Mouse (Mus musculus): Measurements from ENCODE around the gene 1700034J05Rik.

1700034J05Rik gene

DNA sequence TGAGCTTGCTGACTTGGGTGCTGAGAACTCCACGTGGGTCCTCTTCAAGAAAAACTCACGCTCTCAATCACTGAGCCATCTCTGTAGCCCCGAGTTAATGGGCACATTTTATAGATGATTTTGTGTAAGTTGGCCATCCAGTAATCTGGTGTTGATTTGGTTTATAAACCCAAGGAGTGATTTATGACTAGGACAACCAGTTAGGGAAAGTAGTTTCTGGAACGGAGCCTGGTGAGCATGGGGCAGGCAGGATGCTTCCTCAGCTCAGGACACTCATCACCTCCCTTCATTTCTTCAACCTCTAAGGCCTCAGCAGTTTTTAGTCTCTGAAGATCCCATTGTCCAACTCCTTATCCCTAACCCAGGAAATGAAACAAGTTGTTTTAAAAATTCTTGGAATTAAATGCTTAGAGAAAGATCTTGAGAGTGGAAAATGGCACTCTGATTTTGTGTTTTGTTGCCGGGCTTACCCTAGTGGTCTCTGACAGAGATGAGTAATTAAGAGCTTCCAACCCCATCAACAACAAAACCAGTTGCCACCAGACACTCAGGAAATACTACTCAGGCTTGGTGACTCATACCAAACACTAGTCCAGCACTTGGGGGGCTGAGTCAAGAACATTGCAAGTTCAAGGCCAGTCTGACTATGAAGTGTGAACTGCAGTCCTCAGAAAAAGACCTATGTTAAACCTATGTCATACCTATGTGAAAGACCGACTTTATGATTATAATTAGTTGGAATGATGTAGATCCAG is 9.4 kb upstream of the 1700034J05Rik start:
- DNase-seq (ENCODE audit: low read depth), result peak; percentile 70

DNA sequence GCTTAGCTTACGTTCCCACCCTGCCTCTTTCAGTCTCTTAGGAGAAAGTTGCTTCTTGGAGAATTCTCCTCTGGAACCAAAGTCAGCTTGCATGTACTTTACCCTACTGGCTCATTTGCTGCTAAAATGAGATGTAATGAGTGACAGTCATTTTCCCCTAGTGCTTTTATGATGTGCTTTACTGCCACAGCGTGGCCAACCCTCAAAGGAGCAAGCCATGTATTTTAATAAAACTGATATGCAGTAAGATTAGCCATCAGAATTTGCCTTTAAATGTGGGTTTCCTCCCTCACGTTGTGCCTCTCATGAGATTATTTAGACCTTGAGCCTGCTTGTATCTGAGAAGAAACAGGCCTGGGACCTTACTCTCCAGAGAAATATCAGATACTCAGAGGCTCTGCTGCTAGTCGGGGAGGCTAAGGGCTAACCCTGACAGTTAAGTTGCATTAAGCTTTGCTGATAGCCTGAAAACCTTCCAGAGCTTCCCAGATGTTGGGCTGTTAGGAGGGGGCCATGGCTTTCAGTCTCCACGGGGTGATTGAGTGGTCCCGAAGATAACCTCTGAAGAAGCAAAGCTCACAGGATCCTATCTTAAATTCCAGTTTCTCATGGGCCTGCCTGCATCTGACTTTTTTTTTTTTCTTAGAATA is 7.7 kb upstream of the 1700034J05Rik start:
- DNase-seq (ENCODE audit: low read depth), result no peak

DNA sequence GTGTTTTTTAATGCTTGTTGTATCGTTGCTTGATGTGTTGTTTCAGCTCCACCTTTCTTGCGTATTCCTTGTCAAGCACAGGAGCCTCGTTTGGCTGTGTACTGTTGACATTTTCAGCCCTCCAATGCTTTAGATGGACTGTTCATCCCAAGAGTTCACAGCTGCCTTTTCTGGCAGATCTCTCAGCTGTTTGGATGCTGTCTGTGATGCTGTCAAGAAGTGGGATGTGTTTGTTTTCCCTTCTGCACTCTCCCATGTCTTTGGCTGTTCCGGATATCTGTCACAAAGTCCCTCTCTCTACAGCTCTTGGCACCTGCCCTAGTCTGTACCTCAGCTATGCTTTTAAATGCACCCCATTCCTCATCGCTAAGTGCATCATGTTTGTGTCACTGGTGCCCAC is 6.7 kb upstream of the 1700034J05Rik start:
- DNase-seq (ENCODE audit: low read depth), result no peak

DNA sequence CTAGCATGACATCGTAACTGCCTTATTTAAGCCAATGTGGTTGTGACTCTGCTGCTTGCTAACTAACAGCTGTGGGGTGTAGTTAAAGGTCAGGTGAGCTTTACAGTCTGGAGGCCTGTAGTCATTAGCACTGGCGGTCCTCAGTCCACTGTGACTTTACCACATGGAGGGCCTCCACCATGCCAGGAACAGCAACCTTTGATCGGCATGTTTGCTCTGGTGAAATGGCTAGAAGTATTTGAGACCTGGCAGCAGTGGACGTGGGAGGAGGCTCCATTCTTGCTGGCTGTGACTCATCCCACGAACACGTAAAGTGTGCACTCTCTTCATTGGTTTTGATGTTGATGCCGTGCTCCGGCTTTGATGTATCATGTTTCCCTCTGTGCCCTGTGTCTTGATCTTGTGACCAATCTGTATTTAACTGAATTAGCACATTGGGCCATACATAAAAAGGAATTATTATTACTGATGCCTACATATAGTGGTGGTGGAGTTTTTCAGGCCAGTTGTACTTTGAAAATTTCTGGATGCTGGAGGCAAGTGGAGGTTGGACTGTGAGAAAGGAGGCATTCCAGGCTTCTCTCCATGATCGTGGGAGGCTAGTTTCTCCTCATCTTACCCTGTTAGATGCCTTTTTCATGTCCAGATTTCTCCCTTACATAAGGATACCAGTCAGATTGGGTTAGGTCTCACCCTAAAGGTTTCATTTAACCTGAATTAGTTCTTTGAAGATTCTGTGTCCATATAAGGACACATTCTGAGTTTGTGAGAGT is 5.9 kb upstream of the 1700034J05Rik start:
- peak; percentile 91 for DNase-seq (ENCODE audit: low read depth)

DNA sequence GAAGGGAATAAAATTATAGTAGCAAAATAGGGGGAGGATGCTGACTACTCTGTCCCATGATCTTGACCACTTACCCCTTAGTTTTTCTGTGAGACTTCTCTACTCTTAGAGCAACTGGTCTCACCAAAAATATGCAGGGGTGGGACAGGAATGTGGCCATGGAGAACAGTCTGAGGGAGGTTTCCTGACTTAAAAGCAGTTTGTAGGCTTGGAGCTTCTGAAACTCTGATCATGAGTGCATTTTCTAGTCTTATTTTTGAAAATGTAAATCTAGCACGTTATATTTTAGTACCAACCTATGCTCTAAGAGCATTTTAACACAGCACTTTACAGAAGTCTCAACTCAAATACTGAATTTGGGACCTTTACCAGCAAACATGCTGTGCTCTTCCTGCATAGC is 4.5 kb upstream of the 1700034J05Rik start:
- no peak for DNase-seq (ENCODE audit: low read depth)

DNA sequence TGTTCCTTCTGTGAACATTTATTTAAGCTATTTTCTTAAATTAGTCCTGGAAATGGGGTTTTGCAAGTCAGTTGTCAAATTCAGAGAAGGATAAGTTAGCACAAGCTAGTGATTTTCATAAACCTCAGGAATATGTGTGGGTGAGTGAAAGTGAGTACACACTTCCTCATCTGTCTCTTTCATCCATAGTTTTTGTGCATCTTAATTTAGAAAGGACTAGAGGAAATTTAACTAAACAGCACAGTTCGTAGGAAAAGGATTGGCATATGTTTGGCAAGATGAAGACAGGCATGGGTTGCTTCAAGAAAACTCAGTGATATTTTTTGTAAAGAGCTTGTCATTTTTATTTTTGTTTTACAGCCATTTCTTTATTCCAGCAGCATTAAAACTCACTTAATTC is 2.7 kb upstream of the 1700034J05Rik start:
- DNase-seq (ENCODE audit: low read depth), result no peak

DNA sequence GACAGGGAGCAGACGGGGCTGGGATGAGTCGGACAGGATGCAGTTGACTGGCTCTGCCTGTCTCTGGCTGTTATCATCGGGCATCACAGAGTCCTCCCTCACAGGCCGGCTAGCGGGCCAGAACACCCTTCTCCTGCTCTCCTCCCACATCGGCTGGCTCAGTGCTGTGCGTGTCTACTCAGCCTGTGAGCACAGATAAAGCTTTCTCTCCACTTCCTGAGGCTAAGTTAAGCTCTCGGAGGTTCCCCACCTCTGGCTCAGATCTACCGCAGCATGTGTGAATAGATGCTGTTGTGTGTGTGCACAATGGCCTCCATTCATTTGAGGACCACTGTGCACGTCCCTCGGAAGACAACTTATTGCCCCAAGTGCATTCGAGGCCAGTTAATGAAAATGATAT is 1.7 kb upstream of the 1700034J05Rik start:
- peak; percentile 19 for DNase-seq (ENCODE audit: low read depth)

DNA sequence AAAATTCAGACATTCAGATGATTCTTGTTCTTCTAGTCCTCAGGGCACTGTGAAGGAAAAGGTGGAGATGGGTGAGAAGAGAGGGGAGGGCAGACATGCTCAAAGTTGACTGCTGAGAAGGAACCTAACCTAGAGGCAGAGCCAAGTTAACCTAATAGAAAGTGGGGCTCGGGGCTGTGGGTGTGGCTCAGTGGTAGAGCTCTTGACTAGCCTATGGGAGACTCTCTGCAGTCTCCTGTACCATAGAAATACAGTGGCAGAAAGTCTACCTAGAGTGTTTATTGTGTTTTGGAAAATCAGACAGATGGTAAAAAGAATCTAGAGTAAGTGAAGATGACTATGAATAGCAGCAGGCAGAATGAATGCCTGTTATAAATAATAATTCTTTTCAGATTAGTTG is 1.3 kb upstream of the 1700034J05Rik start:
- no peak for DNase-seq (ENCODE audit: low read depth)

DNA sequence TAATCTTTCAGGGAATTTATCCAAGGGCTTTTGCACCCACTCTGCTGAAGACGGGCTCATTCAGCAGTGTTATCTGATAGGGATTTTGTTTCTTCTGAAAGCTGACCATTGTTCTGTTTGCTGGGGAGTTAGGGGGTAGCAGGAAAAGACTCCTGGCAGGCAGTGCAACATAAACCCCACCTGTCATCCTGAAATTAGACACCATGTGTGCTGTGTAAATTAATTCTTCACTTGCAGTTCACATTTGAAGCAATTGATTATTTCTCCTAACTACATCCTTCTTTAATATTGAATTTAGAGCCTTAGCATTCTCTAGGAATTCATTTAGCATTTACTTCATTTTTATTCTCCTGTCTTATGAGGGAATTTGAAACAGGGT is 3.8 kb downstream of the 1700034J05Rik start:
- no peak for DNase-seq (ENCODE audit: low read depth)

DNA sequence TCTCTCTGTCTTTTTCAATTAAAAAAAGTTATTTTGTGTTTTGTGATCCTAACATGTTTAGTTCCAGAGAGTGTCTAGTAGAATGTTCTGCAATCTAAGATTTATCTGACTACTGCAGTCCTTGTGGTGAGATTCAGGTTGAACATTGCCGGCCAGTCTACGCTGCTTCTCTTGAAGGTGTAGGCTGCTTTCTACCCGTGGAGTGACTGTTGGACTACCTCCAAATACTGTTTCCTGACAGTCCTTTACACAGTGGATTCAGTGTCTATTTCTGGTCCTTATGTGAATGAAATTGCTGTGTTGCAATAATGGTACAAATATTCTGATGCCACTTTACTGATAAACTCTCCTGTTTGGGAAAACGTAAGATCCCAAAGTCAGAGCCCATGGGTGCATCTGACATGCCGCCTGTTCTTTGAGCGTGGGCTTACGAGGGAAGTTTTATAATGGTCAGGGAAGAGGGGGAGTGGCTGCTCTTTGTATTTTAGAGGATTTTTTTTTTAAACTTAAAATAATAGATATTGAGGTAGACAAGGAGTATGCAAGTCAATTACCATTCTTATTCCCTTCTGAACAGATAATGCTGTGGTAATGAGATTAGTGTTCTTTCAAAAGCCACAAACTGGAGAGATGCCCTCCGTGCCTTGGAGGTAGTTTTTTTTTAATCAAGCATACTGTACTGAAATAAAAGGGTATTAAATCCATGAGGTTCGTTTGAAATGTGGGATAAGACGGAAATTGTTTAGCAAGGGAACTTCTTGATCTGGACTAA is 4.4 kb downstream of the 1700034J05Rik start:
- DNase-seq (ENCODE audit: low read depth), result no peak

DNA sequence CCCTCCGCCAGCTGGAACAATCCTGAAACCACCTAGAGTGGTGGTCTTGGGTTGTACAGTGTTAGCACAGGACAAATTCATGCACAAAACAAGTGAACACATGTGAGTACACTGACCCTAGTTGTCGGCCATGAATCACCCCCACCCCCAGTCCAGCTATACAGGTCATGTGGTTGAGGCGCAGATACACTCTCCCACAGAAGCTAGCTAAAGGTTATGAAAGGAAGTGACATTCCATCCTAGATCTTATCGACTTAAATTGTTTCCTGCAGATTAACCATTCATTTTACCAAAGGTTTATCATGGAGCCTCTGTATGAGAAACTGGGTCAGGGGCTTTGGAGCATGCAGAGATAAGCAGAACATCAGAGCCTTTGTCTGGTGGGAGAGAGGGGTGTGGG is 7.0 kb downstream of the 1700034J05Rik start:
- DNase-seq (ENCODE audit: low read depth), result no peak

DNA sequence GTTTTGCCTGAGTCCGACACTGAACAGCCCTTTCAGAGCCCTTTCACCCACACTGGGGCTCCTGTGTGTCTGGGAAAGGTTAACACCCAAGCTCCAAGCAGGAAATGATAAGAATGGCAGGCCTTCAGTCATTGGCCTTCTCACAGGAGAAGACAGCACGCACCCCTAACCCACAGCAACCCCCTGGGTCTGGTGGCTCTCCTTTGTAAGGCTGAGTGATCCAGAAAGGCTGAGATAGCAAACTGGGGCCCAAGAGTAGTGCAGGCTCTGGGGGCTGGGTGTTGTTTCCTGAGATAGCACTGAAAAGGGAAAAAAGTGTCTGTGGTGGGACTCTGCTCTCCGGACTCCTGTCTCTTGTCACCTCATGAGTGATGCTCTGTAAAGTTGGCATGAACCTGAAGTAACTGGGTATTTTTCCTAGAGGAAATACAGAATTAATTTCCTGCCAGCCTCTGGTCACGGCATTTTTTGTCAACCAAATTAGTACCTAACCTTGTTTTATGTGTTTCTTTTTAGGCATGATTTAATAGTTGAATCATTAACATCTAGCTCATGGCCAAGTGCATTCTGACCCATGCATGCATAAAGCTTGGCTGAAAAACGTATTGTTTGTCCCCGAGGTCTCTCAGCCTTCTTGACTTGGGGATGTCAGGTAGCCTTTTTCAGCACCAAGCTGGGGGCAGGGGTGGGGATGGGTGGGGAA is 7.7 kb downstream of the 1700034J05Rik start:
- no peak for DNase-seq (ENCODE audit: low read depth)

DNA sequence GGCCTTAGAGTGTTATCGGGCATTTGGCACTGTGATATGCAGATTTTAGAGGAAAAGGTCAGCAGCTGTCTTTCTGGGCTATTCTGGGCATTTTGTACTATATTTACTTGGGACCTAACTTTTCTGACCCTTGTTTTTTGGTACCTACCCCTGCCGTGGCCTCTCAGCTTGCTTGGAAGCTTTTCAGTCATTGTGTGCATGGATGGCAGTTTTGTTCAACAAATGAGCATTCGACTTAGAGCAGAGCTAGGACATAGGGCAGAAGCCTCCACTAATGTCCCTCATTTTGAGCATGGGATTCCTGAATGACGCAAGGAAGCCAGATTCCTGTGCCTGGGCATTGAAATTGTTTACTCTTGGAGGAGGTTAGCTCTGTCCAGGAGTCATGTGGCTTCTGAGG is 9.4 kb downstream of the 1700034J05Rik start:
- peak; percentile 59 for DNase-seq (ENCODE audit: low read depth)

DNA sequence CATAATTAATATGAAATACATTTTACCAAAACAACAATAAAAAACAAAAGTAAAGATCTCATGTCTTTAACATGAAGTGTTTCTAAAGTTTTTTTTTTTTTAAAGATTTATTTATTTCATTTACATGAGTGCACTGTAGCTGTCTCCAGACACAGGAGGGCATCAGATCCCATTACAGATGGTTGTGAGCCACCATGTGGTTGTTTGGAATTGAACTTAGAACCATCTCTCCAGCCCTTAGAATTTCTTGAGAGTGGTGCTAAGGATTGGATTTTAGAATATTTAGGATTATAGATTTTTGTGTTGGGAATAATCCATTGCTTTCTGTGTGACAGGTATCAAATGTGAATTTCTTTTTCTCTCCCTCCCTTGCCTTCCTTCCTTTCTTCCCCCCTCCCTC is 10.2 kb downstream of the 1700034J05Rik start:
- DNase-seq (ENCODE audit: low read depth), result no peak

DNA sequence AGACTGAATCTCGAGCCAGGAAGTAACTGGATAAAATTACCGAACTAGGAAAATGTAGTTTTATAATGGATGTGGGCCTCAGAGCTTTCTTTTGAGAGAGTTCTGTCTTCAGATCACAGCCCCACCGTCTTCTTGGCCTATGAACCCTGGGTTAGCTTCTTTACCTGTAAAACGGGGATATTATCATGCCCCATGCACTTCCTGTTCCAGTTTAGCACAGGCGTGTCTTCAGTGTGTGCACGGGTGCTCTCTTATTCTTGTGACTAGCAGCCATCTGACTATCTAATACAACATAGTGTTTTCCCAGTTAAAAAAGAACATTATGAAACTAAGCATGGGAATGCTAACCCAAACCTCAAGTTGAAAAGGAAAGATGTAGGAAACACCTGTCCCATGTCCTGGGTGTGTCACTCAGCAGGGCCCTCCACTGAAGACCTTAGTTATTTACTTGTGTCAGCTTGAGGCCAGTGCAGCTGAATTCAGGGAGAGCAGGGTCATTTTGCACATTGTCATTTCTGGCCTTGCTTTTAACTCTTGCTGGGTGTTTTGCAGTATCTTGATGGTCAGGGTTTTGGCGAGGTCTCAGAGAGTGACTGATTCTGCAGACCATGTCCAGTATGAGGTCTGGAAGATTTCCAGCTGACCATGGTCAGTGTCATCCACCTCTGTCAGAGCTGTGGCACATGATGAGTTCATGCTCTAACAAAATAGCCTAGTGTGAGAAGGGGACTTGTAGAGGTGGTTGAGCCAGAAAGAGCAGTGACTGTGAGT is 12.5 kb downstream of the 1700034J05Rik start:
- peak; percentile 34 for DNase-seq (ENCODE audit: low read depth)

DNA sequence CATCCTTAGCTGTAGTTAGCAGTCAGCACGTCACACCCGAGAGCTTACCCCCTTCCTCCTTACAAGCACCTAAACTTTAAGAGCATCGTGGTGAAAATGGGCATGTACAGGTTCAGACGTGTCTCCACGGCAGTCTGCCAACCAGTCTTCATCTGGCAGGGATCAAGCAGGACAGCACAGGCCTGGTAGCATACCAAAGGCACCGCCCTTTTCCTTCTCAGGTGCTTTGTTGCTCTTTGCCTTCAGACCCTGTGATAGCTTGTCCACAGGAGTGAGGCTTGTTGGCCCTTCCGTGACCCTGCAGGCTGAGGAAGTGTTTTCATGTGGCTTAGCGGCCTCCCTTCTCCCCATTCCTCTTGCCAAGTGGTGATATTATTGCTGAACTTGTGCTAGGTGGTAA is 15.2 kb downstream of the 1700034J05Rik start:
- DNase-seq (ENCODE audit: low read depth), result no peak

DNA sequence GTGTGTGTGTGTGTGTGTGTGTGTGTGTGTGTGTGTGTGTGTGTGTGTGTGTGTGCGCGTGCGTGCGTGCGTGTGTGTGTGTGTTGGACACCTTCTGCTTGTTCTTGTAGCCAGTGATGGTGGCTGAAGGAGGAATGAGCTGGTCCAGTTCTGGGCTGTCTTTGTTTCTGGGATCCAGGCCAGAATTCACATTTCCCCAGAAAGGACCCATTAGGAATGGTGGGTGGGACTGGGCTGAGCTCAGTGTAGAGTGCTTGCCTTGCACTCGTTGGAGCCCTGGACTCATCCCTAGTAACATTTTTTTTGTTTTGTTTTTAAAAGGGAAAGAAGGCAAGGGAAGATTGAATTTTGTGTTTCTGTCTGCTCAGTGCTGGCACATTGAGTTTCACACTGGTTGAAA is 18.3 kb downstream of the 1700034J05Rik start:
- peak; percentile 70 for DNase-seq (ENCODE audit: low read depth)

DNA sequence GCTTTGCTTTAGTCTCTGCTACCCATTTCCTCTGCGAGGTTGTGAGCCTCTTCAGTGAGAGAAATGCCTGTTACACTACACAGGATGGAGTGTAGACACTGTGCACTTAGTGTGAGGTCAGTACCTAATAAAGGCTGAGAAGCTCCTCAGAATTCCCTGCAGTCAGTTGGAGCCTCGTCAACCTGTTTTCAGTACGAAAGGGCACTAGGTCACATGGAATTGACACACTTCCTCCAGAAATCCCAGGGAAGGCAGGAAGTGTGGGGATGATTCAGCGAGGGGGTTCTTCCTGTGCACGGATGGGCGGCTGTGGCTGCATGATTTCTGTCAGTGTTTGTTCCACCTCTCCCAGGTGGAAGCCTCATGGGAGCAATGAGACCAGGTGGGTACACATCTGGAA is 21.1 kb downstream of the 1700034J05Rik start:
- DNase-seq (ENCODE audit: low read depth), result peak; percentile 58

DNA sequence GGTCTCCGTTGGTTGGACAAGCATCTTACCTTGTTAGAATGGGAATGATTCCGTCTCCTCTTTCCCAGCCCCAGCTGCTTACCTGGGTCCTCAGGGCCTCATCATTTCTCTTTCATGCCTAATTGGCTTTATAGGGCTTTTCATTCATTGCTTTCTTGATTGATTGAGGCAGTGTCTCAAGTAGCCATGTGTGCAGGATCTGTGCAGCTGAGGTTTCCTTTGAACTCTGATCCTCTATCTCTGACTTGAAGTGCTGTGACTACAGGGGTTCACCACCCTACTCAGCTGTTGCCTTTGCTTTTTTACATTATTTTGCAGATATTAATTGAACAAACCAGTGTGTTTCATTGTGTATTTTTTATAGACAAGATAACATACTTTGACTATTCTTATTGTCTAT is 25.2 kb downstream of the 1700034J05Rik start:
- DNase-seq (ENCODE audit: low read depth), result no peak

DNA sequence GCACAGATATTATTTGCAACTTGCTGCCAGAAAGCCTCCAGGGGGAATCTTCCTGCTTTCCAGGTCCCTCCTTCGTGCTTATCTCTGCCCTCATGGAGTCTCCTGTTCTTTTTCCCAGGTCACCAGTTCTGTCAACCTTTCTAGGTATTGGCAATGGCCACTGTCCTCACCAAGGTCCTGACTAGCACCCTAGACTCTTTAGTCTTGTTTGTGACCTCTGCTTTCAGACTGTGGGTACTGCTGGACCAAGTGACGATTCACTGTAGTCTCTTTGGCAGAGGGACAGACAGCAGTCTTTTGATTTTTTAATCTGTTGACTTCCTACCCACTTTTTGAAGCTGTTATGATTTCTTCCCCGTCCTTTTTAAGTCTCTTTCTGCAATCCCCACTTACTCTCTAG is 26.1 kb downstream of the 1700034J05Rik start:
- DNase-seq (ENCODE audit: low read depth), result no peak

DNA sequence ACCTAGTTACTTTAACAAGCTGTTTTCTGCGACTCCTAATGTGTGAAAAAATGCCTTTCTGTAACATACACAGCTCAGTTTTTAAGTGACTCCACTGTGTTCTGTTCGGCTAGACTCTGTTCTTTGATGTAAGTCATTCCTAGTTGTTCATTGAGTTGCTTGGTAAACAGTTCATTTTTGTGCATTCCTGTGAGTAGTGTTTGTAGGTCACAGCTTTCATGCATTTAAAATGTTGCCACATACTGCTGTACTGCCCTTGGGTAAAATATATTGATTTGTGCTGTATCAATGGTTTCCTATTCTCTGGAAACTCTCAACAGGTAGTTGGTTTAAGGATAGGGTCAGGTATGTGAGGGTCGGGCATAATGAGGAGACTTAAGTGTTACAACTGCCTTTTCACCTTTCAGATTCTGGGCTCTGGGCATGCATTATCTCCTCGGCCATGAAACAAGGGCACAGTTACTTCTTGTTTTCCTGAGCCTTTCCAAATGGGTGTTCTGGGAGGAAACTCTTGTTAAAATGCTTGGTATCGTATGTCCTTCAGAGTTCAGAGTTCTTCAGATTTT is 27.7 kb downstream of the 1700034J05Rik start:
- DNase-seq (ENCODE audit: low read depth), result no peak

All from NIH3T3 (cell line).